In the genomic region with DNA sequence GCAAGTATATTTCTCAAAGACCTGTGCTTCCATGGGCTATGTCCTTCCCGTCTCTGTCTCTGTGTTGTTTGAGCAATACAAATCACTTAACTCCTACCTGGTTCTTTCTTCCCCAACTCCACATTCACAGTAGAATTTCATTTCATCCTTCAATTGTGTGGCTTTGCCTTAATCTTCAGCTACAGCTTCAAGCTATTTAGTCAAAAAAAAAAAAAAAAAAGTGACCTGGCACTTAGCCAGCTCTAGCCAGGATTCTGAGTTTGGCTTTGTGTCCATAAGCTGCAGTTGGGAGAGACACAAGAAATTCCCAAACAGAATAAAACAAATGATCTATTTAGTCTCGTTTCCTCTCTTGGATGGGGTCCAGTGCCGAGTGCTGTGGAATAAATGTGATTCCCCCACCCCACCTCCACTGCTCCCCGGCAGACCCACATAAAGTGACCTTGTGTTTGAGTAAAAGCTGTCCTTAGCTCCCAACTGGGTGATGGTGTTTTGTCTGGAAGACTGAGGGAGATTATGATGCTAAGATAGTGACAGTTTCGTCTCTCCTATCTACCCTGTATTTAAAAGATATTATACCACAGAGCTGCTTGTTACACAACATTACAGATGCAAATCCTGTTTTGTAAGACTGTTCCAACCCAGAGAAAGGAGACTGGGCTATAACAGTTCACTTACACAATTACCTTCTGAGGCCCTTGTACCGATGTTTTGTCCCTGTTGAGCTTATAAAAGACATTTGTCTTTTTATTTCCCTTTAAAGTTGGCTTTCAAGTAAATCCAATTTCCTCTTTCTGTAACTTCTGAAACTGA, we compare ENCODE assay signal across 9 mouse cellular contexts. TPM values are rescaled to one million over a fixed set of nuclear protein-coding genes. Genes with fewer than 3 reads are reported as not detected.
DNase-seq lines count a peak whose midpoint lies in the region; ATAC-seq and TF ChIP-seq lines count a peak whose summit lies in the region.
"Had no signal": no experiment of that assay in that cellular context is flagged by ENCODE, and none has a peak within 500 bp of the region (broad histone marks: within the 10 kb centered on the region; RNA-seq: fewer than 3 reads in every experiment).

A gene (minus strand): TSS at position 51 of the 813 bp plus-strand sequence.

- H3K4me1 ChIP-seq in ES-E14 (ENCODE audit: control insufficient read depth in 2 of 2, insufficient read depth in 2 of 2, low read length in 2 of 2, poor library complexity in 1 of 2) = peaks cover 0 to 3% of the 10 kb centered on the region in 2 experiments; a peak in 2 of 4 replicates
- H3K4me1 ChIP-seq in forebrain, embryonic 15.5 days = peaks cover 29% of the 10 kb centered on the region
- peaks cover 10% of the 10 kb centered on the region; the same call in 1 of the 2 replicates for H3K4me1 ChIP-seq in neural tube, embryonic 14.5 days (ENCODE audit: control insufficient read depth, insufficient read depth, low read length)

- H3K4me2 ChIP-seq in forebrain, embryonic 15.5 days (replicated peaks) = no peak within 1 kb of the TSS
- no peak within 1 kb of the TSS for H3K4me2 ChIP-seq in neural tube, embryonic 14.5 days (ENCODE audit: low read depth, low read length)

- H3K9ac ChIP-seq in ES-E14 (ENCODE audit: insufficient read depth, low read depth, low read length, poor library complexity, severe bottlenecking) = no peak within 1 kb of the TSS
- no peak within 1 kb of the TSS for H3K9ac ChIP-seq in forebrain, embryonic 15.5 days (replicated peaks)
- H3K9ac ChIP-seq in neural tube, embryonic 14.5 days (replicated peaks; ENCODE audit: low read depth, low read length) = no peak within 1 kb of the TSS

- no peaks in the 10 kb centered on the region for H3K36me3 ChIP-seq in ES-E14 (ENCODE audit: control insufficient read depth, insufficient read depth, low read length, poor library complexity, severe bottlenecking)
- no peaks in the 10 kb centered on the region for H3K36me3 ChIP-seq in forebrain, embryonic 15.5 days
- no peaks in the 10 kb centered on the region for H3K36me3 ChIP-seq in neural tube, embryonic 14.5 days (ENCODE audit: control insufficient read depth, insufficient read depth, low read length)
- H3K36me3 ChIP-seq: G1E had no signal

- no peak within 1 kb of the TSS for H3K4me3 ChIP-seq in ES-E14 (ENCODE audit: insufficient read depth in 1 of 2, low read depth in 1 of 2, low read length in 2 of 2, poor library complexity in 1 of 2, severe bottlenecking in 1 of 2)
- no peak within 1 kb of the TSS for H3K4me3 ChIP-seq in forebrain, embryonic 15.5 days
- no peak within 1 kb of the TSS for H3K4me3 ChIP-seq in neural tube, embryonic 14.5 days (ENCODE audit: low read depth, low read length)

- no peak within 1 kb of the TSS for H3K27ac ChIP-seq in ES-E14 (ENCODE audit: insufficient read depth, low read depth, low read length, poor library complexity, severe bottlenecking)
- H3K27ac ChIP-seq in forebrain, embryonic 15.5 days (replicated peaks) = no peak within 1 kb of the TSS; the same call in 1 of the 2 replicates
- peak within 1 kb of the TSS; percentile 62 for H3K27ac ChIP-seq in neural tube, embryonic 14.5 days (ENCODE audit: low read depth, low read length)

- no peaks in the 10 kb centered on the region for H3K9me3 ChIP-seq in ES-E14 (ENCODE audit: control insufficient read depth, insufficient read depth, low read depth, low read length)
- H3K9me3 ChIP-seq in forebrain, embryonic 15.5 days = no peaks in the 10 kb centered on the region
- H3K9me3 ChIP-seq in neural tube, embryonic 14.5 days (ENCODE audit: control insufficient read depth, low read length) = no peaks in the 10 kb centered on the region

- intact Hi-C loops in heart, postnatal 25 days (cut with DNase I) = no loop called here
- intact Hi-C loops in left cerebral cortex, postnatal 10 days (cut with DNase I) = no loop called here

- ATAC-seq in forebrain, embryonic 15.5 days (replicated peaks) = no peak
- ATAC-seq in neural tube, embryonic 14.5 days (ENCODE audit: low read depth) = peak; percentile 10; the same call in 1 of the 2 replicates

- WGBS in forebrain, embryonic 15.5 days = 4% methylated on average over 6 of the region's 6 CpGs
- WGBS in neural tube, embryonic 14.5 days = 16% methylated on average over 6 of the region's 6 CpGs

- H3K27me3 ChIP-seq in forebrain, embryonic 15.5 days = peaks cover 26% of the 10 kb centered on the region
- no peaks in the 10 kb centered on the region for H3K27me3 ChIP-seq in neural tube, embryonic 14.5 days (ENCODE audit: control insufficient read depth, insufficient read depth, low read length)

- in situ Hi-C loops in ES-E14 (cut with MboI; ENCODE audit: low sequenced_read_pairs in 2 of 2, unreplicated experiment in 2 of 2) = no loop called here

- DNase-seq in frontal cortex, adult 2 months (ENCODE audit: extremely low spot score in 1 of 2, low spot score in 1 of 2) = peak in 1 of 2 experiments; percentile 43
- no peak for DNase-seq in frontal cortex, postnatal 25 days (ENCODE audit: low spot score in 2 of 2)
- no peak for DNase-seq in ES-E14 (ENCODE audit: low read depth, low spot score)
- no peak for DNase-seq in heart, postnatal 25 days (ENCODE audit: low spot score)
- peak; percentile 51 to 65 for DNase-seq in left cerebral cortex, postnatal 10 days (ENCODE audit: extremely low spot score in 1 of 2, low spot score in 2 of 2)
- DNase-seq in spleen, adult 12 weeks (ENCODE audit: low spot score) = no peak

TF ChIP-seq in ES-E14, 5 proteins besides CTCF, POLR2A, EP300 and RAD21:
- TF ChIP-seq ZC3H11A (IDR thresholded peaks at IDR 0.05; ENCODE audit: borderline replicate concordance, low read depth, low read length) (no peak), HCFC1 (IDR thresholded peaks at IDR 0.05; ENCODE audit: borderline replicate concordance, insufficient read depth, low read length) (no peak), MAFK (IDR thresholded peaks at IDR 0.05; ENCODE audit: insufficient read depth, low read depth, low read length) (no peak), ZNF384 (IDR thresholded peaks at IDR 0.05; ENCODE audit: low read depth, low read length) (no peak), CHD2 (IDR thresholded peaks at IDR 0.05; ENCODE audit: low read depth, low read length) (no peak)

RNA-seq across cellular contexts. Expression of the gene that starts here (rescaled TPM):
- polyA plus RNA-seq in frontal cortex, adult 2 months (2012; rRNA removed) = 198 and 207 TPM in 2 replicates
- total RNA-seq in ES-E14 (2012; rRNA removed) = 34.6 and 37.0 TPM in 2 replicates
- 47.6 and 55.5 TPM in 2 replicates for polyA plus RNA-seq in forebrain, embryonic 15.5 days (2015; fragmentation: Nextera tagmentation; extraction: Ambion mirVana)
- 10 to 100 TPM; 18.6 to 20.8 TPM for total RNA-seq in heart, postnatal 25 days (2021)
- 100 to 1,000 TPM; 186 to 189 TPM for total RNA-seq in left cerebral cortex, postnatal 10 days (2021)
- polyA plus RNA-seq in neural tube, embryonic 14.5 days (2014; fragmentation: Nextera tagmentation; extraction: Ambion mirVana) = 342 and 406 TPM in 2 replicates
- polyA plus RNA-seq: G1E had no signal

Comparison
In these comparisons a context has a peak if more than half of its experiments do, and no peak if none do; other contexts are left out.
1. DNase-seq: peak in left cerebral cortex, postnatal 10 days (2 of 2); none in frontal cortex, postnatal 25 days (0 of 2), ES-E14 (single experiment), heart, postnatal 25 days (single experiment) and spleen, adult 12 weeks (single experiment).